Mouse (Mus musculus): ENCODE measurements around the gene Ppp1r13b.

Ppp1r13b gene

DNA sequence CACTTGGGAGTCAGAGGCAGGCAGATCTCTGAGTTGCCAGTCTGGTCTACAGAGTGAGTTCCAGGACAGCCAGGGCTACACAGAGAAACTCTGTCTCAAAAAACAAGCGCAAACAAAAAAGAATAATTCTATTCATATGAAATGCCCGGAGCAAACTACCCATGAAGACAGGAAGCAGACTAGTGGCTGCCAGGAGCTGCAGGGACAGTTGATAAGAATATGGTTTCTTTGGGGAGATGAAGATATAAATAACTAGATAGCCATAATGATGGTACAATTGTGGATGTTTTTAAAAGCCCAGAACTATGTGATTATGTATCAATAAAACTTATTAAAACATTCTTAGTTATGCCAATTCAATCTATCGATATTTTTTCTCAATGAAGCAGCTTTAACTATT lies 25.9 kb downstream of the Ppp1r13b start:
- DNase-seq (ENCODE audit: low spot score) = no peak

GRCm38 (mm10) chr12:111878213-111878612 lies 29.7 kb downstream of the Ppp1r13b start:
- peak; percentile 47 for DNase-seq (ENCODE audit: low spot score)

DNA sequence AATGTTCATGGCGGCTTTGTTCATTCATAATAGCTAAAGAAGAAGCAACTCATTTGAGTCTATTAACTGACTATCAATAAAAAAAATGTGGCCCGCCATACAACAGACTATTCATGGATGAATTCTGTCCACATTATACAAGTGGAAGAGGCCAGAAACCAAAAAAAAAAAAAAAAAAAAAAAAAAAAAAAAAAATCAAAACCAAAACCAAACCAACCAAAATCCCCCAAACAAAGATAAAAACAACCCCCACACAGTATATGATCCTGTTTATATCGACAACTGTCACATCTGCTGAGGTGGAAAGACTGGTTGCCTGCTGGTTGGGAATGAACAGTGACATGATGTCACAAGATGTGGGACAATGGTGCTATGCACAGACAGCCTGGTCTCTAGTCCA lies 32.4 kb downstream of the Ppp1r13b start:
- no peak for DNase-seq (ENCODE audit: low spot score)

DNA sequence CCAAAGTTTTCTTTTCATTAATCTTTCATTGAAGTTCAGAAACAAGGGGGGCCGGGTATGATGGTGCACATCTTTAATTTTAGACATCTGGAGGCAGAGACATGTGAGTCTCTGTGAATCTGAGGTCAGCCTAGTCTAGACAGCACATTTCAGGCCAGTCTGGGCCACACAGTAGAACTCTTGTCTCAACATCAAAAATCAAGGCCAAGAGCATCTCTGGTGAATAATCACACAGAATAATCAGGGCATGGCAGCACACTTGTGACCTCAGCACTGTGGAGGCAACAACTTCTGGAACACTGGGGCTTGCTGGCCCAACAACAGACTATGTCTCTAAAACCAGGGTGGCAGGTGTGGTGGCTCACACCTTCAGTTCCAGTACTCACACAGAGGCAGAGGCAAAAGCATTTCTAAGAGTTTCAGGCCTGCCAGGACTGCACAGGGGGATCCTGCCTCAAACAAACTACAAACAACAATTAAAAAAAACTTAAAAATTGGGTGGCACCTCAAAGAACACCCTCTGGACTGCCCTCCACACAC lies 33.2 kb downstream of the Ppp1r13b start:
- DNase-seq (ENCODE audit: low spot score) = no peak

DNA sequence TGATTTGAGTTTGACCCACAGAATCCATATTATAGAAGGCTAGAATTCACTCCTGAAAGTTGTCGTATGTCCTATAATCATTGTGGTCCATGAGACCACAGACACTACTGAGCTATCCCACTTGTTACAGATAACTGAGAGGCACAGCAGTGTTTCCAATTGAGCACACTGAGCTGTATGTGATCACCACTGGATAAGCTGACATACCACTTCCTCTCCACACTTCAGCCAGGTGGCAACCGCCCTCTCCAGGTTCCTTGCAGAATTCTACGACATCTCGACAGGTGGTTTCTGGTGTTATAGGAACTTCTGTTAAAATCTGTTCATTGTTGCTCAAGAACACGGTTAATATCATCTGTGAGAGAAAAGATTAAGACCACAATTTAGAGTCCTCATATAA lies 35.8 kb downstream of the Ppp1r13b start:
- no peak for DNase-seq (ENCODE audit: low spot score)

- DNase-seq (ENCODE audit: low spot score) = no peak
Observed at GRCm38 (mm10) chr12:111870811-111871210, 37.1 kb downstream of the Ppp1r13b start.

- no peak for DNase-seq (ENCODE audit: low spot score)
Observed at GRCm38 (mm10) chr12:111869806-111870205, 38.1 kb downstream of the Ppp1r13b start.

- no peak for DNase-seq (ENCODE audit: low spot score)
Observed at GRCm38 (mm10) chr12:111864206-111864824, 43.6 kb downstream of the Ppp1r13b start.

GRCm38 (mm10) chr12:111855448-111855847 lies 52.5 kb downstream of the Ppp1r13b start:
- no peak for DNase-seq (ENCODE audit: low spot score)

DNA sequence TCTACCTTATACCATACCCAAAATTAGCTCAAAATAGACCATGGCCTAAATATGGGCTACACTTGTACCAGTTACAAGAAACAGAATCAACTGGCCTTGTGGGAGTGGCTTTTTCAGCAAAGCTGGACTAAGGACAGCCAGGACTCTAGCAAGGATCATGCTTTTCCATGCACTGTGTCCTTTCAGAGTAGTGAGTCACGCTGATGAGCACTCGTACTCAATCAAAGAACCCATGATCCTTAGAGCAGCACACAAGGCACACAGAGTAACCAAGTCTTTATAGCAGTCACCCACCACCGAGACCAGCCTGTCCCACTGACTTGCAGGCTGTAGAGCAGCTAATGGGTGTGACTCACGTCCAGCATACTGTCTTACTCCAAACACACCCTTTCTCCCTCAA lies 54.4 kb downstream of the Ppp1r13b start:
- DNase-seq (ENCODE audit: low spot score) = no peak

DNA sequence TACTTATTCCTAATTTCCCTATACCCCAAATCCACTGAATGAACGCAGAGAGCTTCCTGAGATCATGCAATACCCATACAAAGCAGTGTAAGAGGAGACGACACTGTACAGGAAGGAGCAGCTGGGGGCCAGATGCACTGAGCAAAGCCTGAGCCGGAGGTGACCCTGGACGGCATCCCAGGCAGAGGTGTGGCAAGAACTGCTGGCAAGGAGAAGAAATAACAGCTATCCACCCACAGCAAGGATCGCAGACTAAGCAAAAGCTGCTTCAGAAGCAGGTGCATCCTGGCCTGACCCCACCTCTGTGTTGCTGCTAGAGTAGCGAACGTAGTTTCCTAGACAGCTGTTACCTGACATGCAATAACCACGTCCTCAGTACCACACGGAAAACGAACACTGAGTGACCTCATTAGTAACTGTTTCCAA lies 54.9 kb downstream of the Ppp1r13b start:
- no peak for DNase-seq (ENCODE audit: low spot score)

- DNase-seq (ENCODE audit: low spot score) = no peak
Observed at GRCm38 (mm10) chr12:111851745-111852144, 56.2 kb downstream of the Ppp1r13b start.

- DNase-seq (ENCODE audit: low spot score) = no peak
Observed at GRCm38 (mm10) chr12:111851235-111851634, 56.7 kb downstream of the Ppp1r13b start.

DNA sequence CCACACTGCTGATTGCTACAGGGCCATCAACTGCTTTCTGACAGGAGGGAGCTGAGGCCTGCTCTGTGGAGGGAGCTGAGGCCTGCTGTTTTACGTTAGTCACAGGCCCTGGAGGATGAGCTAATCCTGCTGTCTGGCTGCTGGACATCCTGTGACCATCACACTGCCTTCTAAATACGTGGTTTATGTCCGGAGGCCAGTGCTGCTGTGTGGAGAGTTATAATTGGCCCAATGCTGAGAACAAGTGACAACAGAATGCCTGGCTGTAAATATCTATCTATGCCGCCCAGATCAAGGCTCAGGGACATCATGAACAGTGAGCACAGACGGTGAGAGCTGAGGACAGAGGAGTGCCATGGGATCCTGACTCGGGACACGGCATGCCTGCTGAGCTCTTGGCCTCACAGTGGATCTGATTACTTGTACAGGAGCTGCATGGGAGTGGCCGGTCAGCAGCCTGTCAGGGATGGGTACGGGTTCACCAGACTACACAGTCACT lies 59.6 kb downstream of the Ppp1r13b start:
- no peak for DNase-seq (ENCODE audit: low spot score)

DNA sequence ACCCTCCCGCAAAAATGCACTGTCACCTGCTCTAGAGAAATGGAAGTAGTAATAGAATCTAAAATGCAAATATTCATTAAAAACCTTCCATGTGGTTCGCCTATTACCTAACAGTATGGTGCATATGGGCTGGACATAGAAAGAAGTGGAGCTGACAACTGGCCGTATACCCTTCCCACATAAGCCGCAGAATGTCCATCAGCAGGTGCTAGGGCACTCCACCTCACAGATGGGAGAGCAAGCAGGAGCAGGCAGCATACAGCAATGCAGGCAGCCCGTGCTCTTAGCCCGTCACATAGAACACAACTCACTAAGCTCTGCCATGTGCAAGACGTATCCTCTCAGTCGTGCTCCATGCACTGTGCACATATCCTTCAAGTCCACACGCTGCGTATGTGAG lies 61.1 kb downstream of the Ppp1r13b start:
- DNase-seq (ENCODE audit: low spot score) = no peak

DNA sequence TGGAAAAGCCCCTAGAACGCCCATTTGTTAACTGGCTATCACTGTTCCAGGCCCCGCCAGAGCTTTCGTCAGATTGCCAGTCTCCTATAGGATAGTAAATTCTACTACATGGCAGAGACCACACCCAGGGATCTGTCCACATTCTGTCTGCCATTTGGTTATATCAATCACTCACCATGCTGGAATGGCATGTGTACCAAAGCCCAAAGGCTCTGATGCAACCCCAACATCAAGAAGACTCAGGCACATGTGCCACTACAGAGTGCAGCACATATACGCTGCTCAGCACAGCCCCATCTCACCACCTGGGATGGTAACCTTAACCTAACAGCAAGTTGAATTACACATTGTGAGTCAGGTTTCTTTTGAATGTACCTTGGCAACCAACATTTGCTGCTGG lies 62.0 kb downstream of the Ppp1r13b start:
- no peak for DNase-seq (ENCODE audit: low spot score)

DNA sequence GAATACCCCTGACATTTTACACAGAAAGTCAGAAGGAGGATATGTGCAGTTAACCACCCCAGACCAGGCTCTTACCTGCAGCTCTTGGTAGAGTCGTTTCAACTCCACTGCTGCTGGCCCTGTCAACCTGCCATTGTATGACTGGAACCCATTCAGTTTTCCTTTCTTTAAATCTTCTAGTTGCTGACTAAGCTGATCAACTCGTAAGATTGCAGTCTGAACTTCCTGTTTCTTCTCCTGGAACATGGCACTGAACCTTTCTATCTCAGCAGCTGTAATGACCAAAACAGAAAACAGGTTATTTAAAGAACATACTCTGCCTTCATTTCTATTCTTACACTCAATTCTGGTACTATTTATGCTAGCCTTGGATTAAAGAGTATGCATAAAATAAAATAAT lies 64.4 kb downstream of the Ppp1r13b start:
- no peak for DNase-seq (ENCODE audit: low spot score)

DNA sequence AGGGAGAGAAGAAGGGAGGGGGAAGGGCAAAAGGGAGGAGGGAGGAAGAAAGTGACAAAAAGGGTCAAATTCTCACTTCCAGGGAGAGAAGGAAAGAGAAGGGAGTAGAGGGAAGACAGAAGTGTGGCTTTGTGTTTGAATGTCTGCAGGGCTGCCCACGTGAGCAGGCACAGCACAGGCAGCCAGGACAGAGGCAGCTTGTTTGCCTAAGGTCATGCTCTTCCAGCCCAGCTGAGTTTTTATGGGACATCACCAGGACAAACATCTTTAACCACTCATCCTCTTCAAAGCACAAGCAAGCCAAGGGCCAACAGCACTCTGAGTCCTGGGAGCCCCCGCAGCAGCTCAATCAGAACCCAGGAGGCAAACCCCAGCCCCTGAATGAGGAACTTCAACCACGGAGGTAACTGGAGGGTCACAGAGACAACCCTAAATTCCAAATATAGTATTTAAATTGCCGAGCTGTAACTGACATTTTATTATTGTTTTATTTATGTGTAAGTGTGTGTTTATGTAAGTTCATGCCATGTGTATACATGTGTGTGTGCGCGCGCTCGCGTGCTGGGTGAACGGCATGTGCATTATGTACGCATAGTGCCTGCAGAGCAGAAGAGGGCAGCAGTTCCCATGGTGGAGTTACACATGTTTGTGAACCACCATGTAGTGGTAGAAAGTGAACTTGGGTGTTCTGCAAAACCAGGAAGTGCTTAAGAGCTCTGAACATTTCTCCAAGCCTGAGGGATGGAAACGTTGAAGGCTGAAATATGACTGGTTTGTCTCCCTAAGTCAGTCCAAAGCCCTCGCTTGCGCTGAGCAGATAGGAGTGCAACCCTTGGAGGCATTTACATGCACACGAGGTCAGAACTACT lies 65.1 kb downstream of the Ppp1r13b start:
- DNase-seq (ENCODE audit: low spot score) = no peak

GRCm38 (mm10) chr12:111833457-111833856 lies 74.5 kb downstream of the Ppp1r13b start:
- DNase-seq (ENCODE audit: low spot score) = no peak

DNA sequence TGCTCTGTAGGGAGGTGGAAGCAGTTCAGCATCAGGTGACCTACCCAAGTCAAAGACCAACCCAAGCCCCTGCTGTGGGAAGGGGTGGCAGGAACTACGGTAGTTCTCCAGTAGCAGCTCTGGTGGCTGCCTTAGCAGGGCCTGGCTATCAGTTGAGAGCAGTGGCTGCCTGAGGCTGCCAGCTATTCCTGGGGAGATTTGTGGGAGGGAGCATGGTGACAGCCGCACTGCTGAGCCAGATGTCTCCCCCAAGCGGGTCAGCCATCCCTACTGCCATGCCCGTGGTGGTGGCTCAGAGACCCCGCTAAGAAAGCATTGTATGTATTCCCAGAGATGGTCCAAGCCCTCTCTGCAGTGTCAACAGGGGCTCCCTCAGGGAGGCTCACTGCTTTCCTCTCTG lies 75.3 kb downstream of the Ppp1r13b start:
- no peak for DNase-seq (ENCODE audit: low spot score)

- DNase-seq (ENCODE audit: low spot score) = no peak
Observed at GRCm38 (mm10) chr12:111830375-111830774, 77.5 kb downstream of the Ppp1r13b start.

GRCm38 (mm10) chr12:111829954-111830353 lies 78.0 kb downstream of the Ppp1r13b start:
- no peak for DNase-seq (ENCODE audit: low spot score)

DNA sequence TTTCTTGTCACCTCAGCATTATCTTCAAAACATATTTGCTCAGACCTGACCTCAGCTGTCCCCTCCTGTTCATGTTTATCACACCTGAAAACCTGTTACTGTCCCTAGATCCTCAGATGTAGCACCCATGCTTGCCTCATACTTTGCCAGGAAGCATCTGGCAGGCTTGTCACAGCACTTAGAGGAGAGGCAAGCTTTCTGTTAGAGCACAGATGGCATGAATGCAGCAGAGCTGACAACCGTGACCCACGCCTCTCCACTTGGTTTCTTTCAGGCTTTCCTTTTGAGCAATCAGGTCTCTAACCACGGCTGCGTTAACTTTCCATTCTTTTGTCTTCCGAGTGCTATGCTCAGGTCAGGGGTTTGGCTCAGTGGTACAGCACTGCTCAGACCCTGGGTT lies 78.5 kb downstream of the Ppp1r13b start:
- no peak for DNase-seq (ENCODE audit: low spot score)

Data from urinary bladder, postnatal 10 days (tissue).